In genomic region chr1:86491533-86492094, GRCm38 (mm10) we compare ENCODE assay signal across 7 mouse cellular contexts. TPM values are rescaled to one million over a fixed set of nuclear protein-coding genes. Genes with fewer than 3 reads are reported as not detected.
DNase-seq lines count a peak whose midpoint lies in the region; ATAC-seq and TF ChIP-seq lines count a peak whose summit lies in the region.

No protein-coding gene starts in this region.

- H3K9me3 ChIP-seq in E14TG2a.4 (ENCODE audit: low read length), result no peaks in the 10 kb centered on the region
- no peaks in the 10 kb centered on the region for H3K9me3 ChIP-seq in intestine, embryonic 16.5 days (ENCODE audit: control insufficient read depth, low read length)

- H3K4me3 ChIP-seq in E14TG2a.4 (replicated peaks; ENCODE audit: low read length), result peak overlapping the region; percentile 49
- no peak overlapping the region for H3K4me3 ChIP-seq in intestine, embryonic 16.5 days (ENCODE audit: low read length)

- no peak for ATAC-seq in intestine, embryonic 16.5 days
- no peak for ATAC-seq in erythroblast, adult 5-6 weeks (replicated peaks; ENCODE audit: low FRiP score, poor library complexity, severe bottlenecking)

- TF ChIP-seq CTCF in E14TG2a.4 (conservative IDR thresholded peaks at IDR 0.05; ENCODE audit: low read length), result no peak
- no peak for TF ChIP-seq CTCF in brain, embryonic 14.5 days (IDR thresholded peaks at IDR 0.05; ENCODE audit: borderline replicate concordance, extremely low read depth, insufficient read depth, insufficient read length)

- peak overlapping the region; percentile 96 for H3K27ac ChIP-seq in intestine, embryonic 16.5 days (ENCODE audit: low read length)

- no peaks in the 10 kb centered on the region for H3K27me3 ChIP-seq in E14TG2a.4 (ENCODE audit: insufficient read depth, low read length)
- no peaks in the 10 kb centered on the region for H3K27me3 ChIP-seq in intestine, embryonic 16.5 days (replicated peaks; ENCODE audit: control insufficient read depth, insufficient read depth, low read length)

- TF ChIP-seq POLR2A in brain, embryonic 14.5 days (IDR thresholded peaks at IDR 0.05; ENCODE audit: borderline replicate concordance, extremely low read depth, insufficient read depth, insufficient read length, poor library complexity, severe bottlenecking), result no peak

- 0 out of 2 replicates have a peak overlapping the region, but pooled peaks have one; percentile 17 for H3K4me2 ChIP-seq in intestine, embryonic 16.5 days (ENCODE audit: low read depth, low read length)

- no peaks in the 10 kb centered on the region for H3K36me3 ChIP-seq in E14TG2a.4 (ENCODE audit: insufficient read depth, low read length)
- no peaks in the 10 kb centered on the region for H3K36me3 ChIP-seq in intestine, embryonic 16.5 days (ENCODE audit: control insufficient read depth, insufficient read depth, low read length)

- DNase-seq in brain, embryonic 14.5 days (ENCODE audit: low read depth), result peak; percentile 81
- peak; percentile 66 for DNase-seq in lung, postnatal 36 days
- no peak for DNase-seq in cerebellum, postnatal 4 days (ENCODE audit: low spot score in 2 of 2)
- DNase-seq in layer of hippocampus, adult 9-11 months, result no peak

- WGBS in intestine, embryonic 16.5 days, result 33% methylated on average over 7 of the region's 7 CpGs

- H3K9ac ChIP-seq in intestine, embryonic 16.5 days (ENCODE audit: low read depth, low read length), result peak overlapping the region; percentile 58

- H3K4me1 ChIP-seq in E14TG2a.4 (replicated peaks; ENCODE audit: low read depth, low read length), result peaks cover 82% of the 10 kb centered on the region
- H3K4me1 ChIP-seq in intestine, embryonic 16.5 days (ENCODE audit: control insufficient read depth, insufficient read depth, low read length), result peaks cover 31% of the 10 kb centered on the region

RNA-seq across cellular contexts. Expression of gene Ptma, which starts 34.9 kb away (rescaled TPM):
- polyA plus RNA-seq in brain, embryonic 14.5 days (2012; rRNA removed), result 1,831 and 2,420 TPM in 2 replicates
- polyA plus RNA-seq in intestine, embryonic 16.5 days (2015; fragmentation: Nextera tagmentation; extraction: Ambion mirVana), result 1,684 and 1,813 TPM in 2 replicates
- 1,027 and 1,158 TPM in 2 replicates for total RNA-seq in erythroblast, adult 5-6 weeks (2015; ENCODE audit: low replicate concordance)
- total RNA-seq in erythroblast, adult 5-6 weeks (2017; ENCODE audit: low replicate concordance), result 910 and 1,101 TPM in 2 replicates

Comparison
In these comparisons a context has a peak if more than half of its experiments do, and no peak if none do; other contexts are left out.
1. DNase-seq: peak in brain, embryonic 14.5 days (single experiment) and lung, postnatal 36 days (single experiment); none in cerebellum, postnatal 4 days (0 of 2) and layer of hippocampus, adult 9-11 months (single experiment).